Mouse (Mus musculus) stomach, postnatal 0 days (tissue): Measurements from ENCODE around the gene Gm10160. TPM values are rescaled to one million over a fixed set of nuclear protein-coding genes. Genes with fewer than 3 reads are reported as not detected.

Source experiments
- ATAC-seq: fragments of 200-750 bp; cut with Nextera tagmentation; 2 replicates; pipeline ENCODE4 v1.8.0; 2017; ENCODE audit not compliant: low FRiP score, low TSS enrichment
- DNase-seq: peaks from one replicate; pipeline ENCODE4 v3.0.0-alpha.2; 2016; ENCODE audit warnings: low spot score
- H3K27ac ChIP-seq: fragments of 300-500 bp; sonication (generic); replicated peaks from 2 replicates; pipeline ENCODE4 v1.5.1; 2014; ENCODE audit warnings: mild to moderate bottlenecking, control low read depth
- H3K27me3 ChIP-seq: fragments of 300-500 bp; sonication (generic); 2 replicates; pipeline ENCODE4 v1.6.1; 2014; ENCODE audit warnings: low read length; ENCODE audit not compliant: control insufficient read depth, insufficient read depth
- H3K36me3 ChIP-seq: fragments of 300-500 bp; sonication (generic); 2 replicates; pipeline ENCODE4 v1.6.1; 2014; ENCODE audit warnings: low read length, mixed read lengths; ENCODE audit not compliant: control insufficient read depth, insufficient read depth
- H3K4me1 ChIP-seq: fragments of 300-500 bp; sonication (generic); replicated peaks from 2 replicates; pipeline ENCODE4 v1.6.1; 2014; ENCODE audit warnings: antibody characterized with exemption; ENCODE audit not compliant: control insufficient read depth, insufficient read depth
- H3K4me2 ChIP-seq: fragments of 300-500 bp; sonication (generic); replicated peaks from 2 replicates; pipeline ENCODE4 v1.6.1; 2014; ENCODE audit warnings: low read depth, mild to moderate bottlenecking, control low read depth, moderate library complexity
- H3K4me3 ChIP-seq: fragments of 300-500 bp; sonication (generic); 2 replicates; pipeline ENCODE4 v1.5.1; 2014; ENCODE audit warnings: low read depth, low read length, control low read depth
- H3K9ac ChIP-seq: fragments of 300-500 bp; sonication (generic); 2 replicates; pipeline ENCODE4 v1.6.1; 2014; ENCODE audit warnings: mild to moderate bottlenecking, low read length, control low read depth, mixed read lengths
- H3K9me3 ChIP-seq: fragments of 300-500 bp; sonication (generic); 2 replicates; pipeline ENCODE4 v1.6.1; 2016; ENCODE audit warnings: low read length; ENCODE audit not compliant: control insufficient read depth
- CTCF ChIP-seq: IDR thresholded peaks from 2 replicates; pipeline ENCODE4 v1.5.1; 2016; ENCODE audit warnings: antibody characterized with exemption, low read depth, mild to moderate bottlenecking, moderate library complexity
- EP300 ChIP-seq: optimal IDR thresholded peaks from 2 replicates; pipeline ENCODE3; 2016; ENCODE audit warnings: antibody characterized with exemption
- WGBS: fragments of 180-500 bp; shearing (Covaris S2); extraction: QIAGEN DNeasy Blood & Tissue Kit; methylation state at CpG from one replicate; pipeline ENCODE4 v1.1.7; 2014; 5-methylcytosine and 5-hydroxymethylcytosine counted together
- polyA plus RNA-seq: library from polyadenylated mRNA; unstranded; fragments of >200 nt; fragmentation: Nextera tagmentation; extraction: Ambion mirVana; gene quantifications from 2 replicates; pipeline ENCODE4 v1.2.1, GENCODE M21; 2015

The Gm10160 gene
- polyA plus RNA-seq, 1 experiment from 2014 or later = not detected

DNA sequence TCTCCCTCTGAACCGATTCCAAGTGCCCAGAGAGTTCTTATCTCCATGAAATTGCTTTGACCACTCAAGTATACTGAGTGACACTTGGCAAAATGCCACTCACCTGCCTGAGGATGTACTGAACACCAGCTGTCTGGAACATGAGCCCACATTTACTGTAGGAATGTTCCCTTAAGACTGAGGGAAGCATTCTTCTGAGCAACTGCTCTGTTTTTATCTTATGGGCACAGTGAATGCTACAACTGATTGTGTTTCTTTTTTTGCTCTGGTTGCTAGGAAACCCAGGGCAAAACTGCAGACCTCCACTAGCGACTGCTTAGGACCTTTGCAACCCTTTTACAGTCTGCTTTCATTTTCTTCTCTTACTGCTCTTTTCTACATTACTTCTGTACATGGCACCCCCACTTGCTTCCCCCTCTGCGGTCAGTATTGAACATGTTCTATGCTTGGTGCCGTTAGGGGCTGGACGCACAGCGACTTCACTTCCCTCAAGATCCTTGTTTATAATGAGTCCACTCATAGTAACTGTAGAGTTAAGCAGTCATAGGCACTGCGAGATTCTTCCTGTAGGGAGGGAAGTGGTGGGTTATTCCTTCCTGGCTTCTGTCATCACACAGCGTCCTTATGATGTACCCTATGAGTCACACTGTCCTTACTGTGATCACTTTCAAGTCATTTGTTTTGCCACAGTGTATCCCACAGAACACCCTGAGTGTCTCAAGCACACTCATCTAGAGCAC, 856 bp downstream of the Gm10160 start:
- no peak for DNase-seq
- Histone ChIP-seq H3K4me2 (peak overlapping the region; percentile 5; the same call in 1 of the 2 replicates), H3K4me1 (no peaks in the 10 kb centered on the region), H3K9me3 (no peaks in the 10 kb centered on the region), H3K9ac (no peak overlapping the region), H3K27ac (no peak overlapping the region), H3K27me3 (no peaks in the 10 kb centered on the region), H3K36me3 (no peaks in the 10 kb centered on the region), H3K4me3 (no peak overlapping the region)
- 52% methylated on average over 8 of the region's 8 CpGs for WGBS
- ATAC-seq = peak; percentile 32; the same call in 1 of the 2 replicates
- TF ChIP-seq EP300 (no peak), CTCF (no peak)

GRCm38 (mm10) chr7:81851706-81852105, 3.9 kb downstream of the Gm10160 start:
- Histone ChIP-seq H3K4me2 (no peak overlapping the region), H3K27ac (no peak overlapping the region), H3K9me3 (no peaks in the 10 kb centered on the region), H3K36me3 (no peaks in the 10 kb centered on the region), H3K4me3 (no peak overlapping the region), H3K4me1 (no peaks in the 10 kb centered on the region), H3K9ac (no peak overlapping the region), H3K27me3 (no peaks in the 10 kb centered on the region)
- TF ChIP-seq EP300 = no peak
- TF ChIP-seq CTCF = no peak
- DNase-seq (no peak), ATAC-seq (no peak)
- 68% methylated on average over 3 of the region's 3 CpGs for WGBS

GRCm38 (mm10) chr7:81850171-81850570, 5.4 kb downstream of the Gm10160 start:
- Histone ChIP-seq H3K4me2 (no peak overlapping the region), H3K4me1 (no peaks in the 10 kb centered on the region), H3K9ac (no peak overlapping the region), H3K36me3 (no peaks in the 10 kb centered on the region), H3K27me3 (no peaks in the 10 kb centered on the region), H3K27ac (no peak overlapping the region), H3K4me3 (no peak overlapping the region), H3K9me3 (no peaks in the 10 kb centered on the region)
- no peak for TF ChIP-seq EP300
- no peak for TF ChIP-seq CTCF
- ATAC-seq (no peak), DNase-seq (no peak)
- WGBS = 78% methylated on average over 6 of the region's 6 CpGs

- TF ChIP-seq EP300 = no peak
- TF ChIP-seq CTCF = 0 out of 2 replicates have a peak, but pooled peaks have one; percentile 3
- Histone ChIP-seq H3K27ac (no peak overlapping the region), H3K9ac (no peak overlapping the region), H3K36me3 (no peaks in the 10 kb centered on the region), H3K4me3 (no peak overlapping the region), H3K27me3 (no peaks in the 10 kb centered on the region), H3K4me1 (no peaks in the 10 kb centered on the region), H3K9me3 (no peaks in the 10 kb centered on the region), H3K4me2 (no peak overlapping the region)
- no peak for DNase-seq
- WGBS = 86% methylated on average over 7 of the region's 7 CpGs
- no peak for ATAC-seq
Measured at GRCm38 (mm10) chr7:81849633-81850032, 6.0 kb downstream of the Gm10160 start.

DNA sequence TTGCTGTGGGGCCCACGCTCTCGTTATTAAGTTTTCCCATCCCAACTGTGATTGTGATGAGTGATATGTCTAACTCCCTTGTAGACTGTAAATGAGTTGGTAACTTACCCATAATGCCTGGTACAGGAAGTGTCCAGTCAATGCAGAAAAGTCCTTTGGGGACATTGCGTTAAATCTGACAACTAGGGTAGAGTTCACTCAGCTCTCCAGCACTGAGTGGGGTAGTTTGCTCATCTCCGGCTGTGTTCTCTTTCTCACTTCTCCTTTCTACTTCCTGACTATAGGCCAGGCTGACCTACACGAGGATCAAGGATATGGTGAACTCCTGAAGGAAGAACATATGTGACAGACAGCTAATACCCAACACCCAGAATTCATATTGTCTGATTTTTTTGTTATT, 6.4 kb downstream of the Gm10160 start:
- DNase-seq = no peak
- Histone ChIP-seq H3K4me1 (no peaks in the 10 kb centered on the region), H3K27me3 (no peaks in the 10 kb centered on the region), H3K9me3 (no peaks in the 10 kb centered on the region), H3K9ac (no peak overlapping the region), H3K4me3 (no peak overlapping the region), H3K36me3 (no peaks in the 10 kb centered on the region), H3K27ac (no peak overlapping the region), H3K4me2 (no peak overlapping the region)
- TF ChIP-seq CTCF = no peak
- TF ChIP-seq EP300 = no peak
- WGBS = 88% methylated on average over 5 of the region's 5 CpGs
- ATAC-seq = no peak; the same call in 1 of the 2 replicates

DNA sequence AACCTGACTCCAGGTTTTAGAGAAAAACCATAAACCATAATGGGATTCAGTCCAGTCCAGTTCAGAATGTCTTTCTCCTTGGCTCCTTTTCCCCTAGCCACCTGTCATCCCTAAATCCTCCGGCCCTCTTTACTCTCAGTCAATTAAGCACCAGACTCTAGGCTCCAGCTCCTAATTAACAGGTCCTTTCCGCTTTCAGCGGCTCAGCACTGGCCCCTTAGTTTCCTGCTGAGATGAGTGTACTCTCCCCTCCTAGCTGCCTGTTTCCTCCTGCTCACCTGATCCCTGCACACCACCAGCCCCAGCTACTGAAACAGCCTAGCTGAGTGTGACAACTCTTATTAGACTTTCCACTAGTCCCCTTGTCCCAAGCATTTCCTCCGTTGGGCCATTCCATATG, 7.8 kb downstream of the Gm10160 start:
- ATAC-seq (no peak), DNase-seq (no peak)
- no peaks in the 10 kb centered on the region for H3K27me3 ChIP-seq
- H3K9ac ChIP-seq = no peak overlapping the region
- no peak overlapping the region for H3K4me3 ChIP-seq
- TF ChIP-seq CTCF (no peak), EP300 (no peak)
- H3K4me2 ChIP-seq = no peak overlapping the region
- no peaks in the 10 kb centered on the region for H3K4me1 ChIP-seq
- H3K27ac ChIP-seq = no peak overlapping the region
- H3K9me3 ChIP-seq = no peaks in the 10 kb centered on the region
- 50% methylated on average over 4 of the region's 4 CpGs for WGBS
- H3K36me3 ChIP-seq = no peaks in the 10 kb centered on the region
